Mouse (Mus musculus) neural tube, embryonic 14.5 days (tissue): ENCODE results near the gene Slc5a5. TPM values are rescaled to one million over a fixed set of nuclear protein-coding genes. Genes with fewer than 3 reads are reported as not detected.
A peak's percentile ranks its signal among the peaks of the same experiment; 100 is the strongest.

Source experiments
- ATAC-seq: fragments of 200-750 bp; cut with Nextera tagmentation; 2 replicates; pipeline ENCODE4 v1.8.0; 2017; ENCODE audit warnings: low read depth, mild to moderate bottlenecking, moderate TSS enrichment, moderate library complexity
- H3K27ac ChIP-seq: fragments of 300-500 bp; sonication (generic); 2 replicates; pipeline ENCODE4 v1.5.1; 2014; ENCODE audit warnings: low read depth, mild to moderate bottlenecking, control low read depth, low read length, moderate library complexity, mixed read lengths
- H3K27me3 ChIP-seq: fragments of 300-500 bp; sonication (generic); 2 replicates; pipeline ENCODE4 v1.6.1; 2014; ENCODE audit warnings: low read length; ENCODE audit not compliant: control insufficient read depth, insufficient read depth
- H3K36me3 ChIP-seq: fragments of 300-500 bp; sonication (generic); 2 replicates; pipeline ENCODE4 v1.6.1; 2014; ENCODE audit warnings: low read length, mixed read lengths; ENCODE audit not compliant: control insufficient read depth, insufficient read depth
- H3K4me1 ChIP-seq: fragments of 300-500 bp; sonication (generic); 2 replicates; pipeline ENCODE4 v1.6.1; 2014; ENCODE audit warnings: low read length; ENCODE audit not compliant: control insufficient read depth, insufficient read depth
- H3K4me2 ChIP-seq: fragments of 300-500 bp; sonication (generic); 2 replicates; pipeline ENCODE4 v1.6.1; 2014; ENCODE audit warnings: mild to moderate bottlenecking, low read depth, low read length, control low read depth
- H3K4me3 ChIP-seq: fragments of 300-500 bp; sonication (generic); 2 replicates; pipeline ENCODE4 v1.5.1; 2014; ENCODE audit warnings: low read depth, low read length, control low read depth, mixed read lengths
- H3K9ac ChIP-seq: fragments of 300-500 bp; sonication (generic); replicated peaks from 2 replicates; pipeline ENCODE4 v1.6.1; 2014; ENCODE audit warnings: low read depth, mild to moderate bottlenecking, control low read depth, low read length, mixed read lengths
- H3K9me3 ChIP-seq: fragments of 300-500 bp; sonication (generic); 2 replicates; pipeline ENCODE4 v1.6.1; 2016; ENCODE audit warnings: low read length; ENCODE audit not compliant: control insufficient read depth
- WGBS: fragments of 180-500 bp; shearing (Covaris S2); extraction: QIAGEN DNeasy Blood & Tissue Kit; methylation state at CpG from one replicate; pipeline ENCODE4 v1.1.7; 2014; 5-methylcytosine and 5-hydroxymethylcytosine counted together
- polyA plus RNA-seq: library from polyadenylated mRNA; unstranded; fragments of >200 nt; fragmentation: Nextera tagmentation; extraction: Ambion mirVana; gene quantifications from 2 replicates; pipeline ENCODE4 v1.2.1, GENCODE M21; 2014

The Slc5a5 gene
- polyA plus RNA-seq, 1 experiment from 2014 or later = 2.6 TPM

DNA sequence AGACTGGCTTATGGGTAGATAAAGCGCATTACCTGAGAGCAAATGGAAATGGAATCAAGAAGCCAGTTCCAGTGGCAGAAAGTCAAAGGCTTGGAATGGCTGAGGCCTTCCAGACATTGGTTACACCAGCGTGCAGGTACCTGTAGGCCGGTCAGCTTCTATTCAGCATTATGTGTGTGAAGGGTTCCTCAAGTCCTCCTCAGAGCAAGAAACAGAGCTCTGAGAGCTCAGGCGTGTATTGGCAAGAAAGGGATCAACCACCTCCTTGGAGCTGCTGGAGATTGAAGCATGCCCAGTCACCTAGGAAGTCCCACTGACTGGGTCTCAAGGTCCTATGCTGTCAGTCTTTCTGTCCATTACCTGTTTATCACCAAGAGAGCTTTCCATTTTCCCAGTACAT is 33.2 kb upstream of the Slc5a5 start:
- Histone ChIP-seq H3K36me3 (no peaks in the 10 kb centered on the region; the same call in 1 of the 2 replicates), H3K27ac (no peak overlapping the region), H3K27me3 (no peaks in the 10 kb centered on the region), H3K4me2 (no peak overlapping the region), H3K9me3 (no peaks in the 10 kb centered on the region), H3K9ac (no peak overlapping the region), H3K4me1 (no peaks in the 10 kb centered on the region), H3K4me3 (no peak overlapping the region)
- no peak for ATAC-seq
- WGBS = 96% methylated on average over 4 of the region's 4 CpGs

GRCm38 (mm10) chr8:70924151-70924550 is 31.6 kb upstream of the Slc5a5 start:
- Histone ChIP-seq H3K9me3 (no peaks in the 10 kb centered on the region), H3K27ac (no peak overlapping the region), H3K4me3 (no peak overlapping the region), H3K9ac (no peak overlapping the region), H3K27me3 (no peaks in the 10 kb centered on the region), H3K36me3 (no peaks in the 10 kb centered on the region), H3K4me1 (no peaks in the 10 kb centered on the region), H3K4me2 (no peak overlapping the region)
- WGBS = 89% methylated on average over 4 of the region's 4 CpGs
- ATAC-seq = no peak

GRCm38 (mm10) chr8:70920049-70920922 is 27.7 kb upstream of the Slc5a5 start:
- WGBS = 92% methylated on average over 9 of the region's 9 CpGs
- Histone ChIP-seq H3K4me3 (no peak overlapping the region), H3K27me3 (no peaks in the 10 kb centered on the region), H3K4me1 (no peaks in the 10 kb centered on the region), H3K27ac (no peak overlapping the region), H3K4me2 (no peak overlapping the region), H3K9me3 (no peaks in the 10 kb centered on the region), H3K9ac (no peak overlapping the region), H3K36me3 (peaks cover 26% of the 10 kb centered on the region)
- no peak for ATAC-seq

GRCm38 (mm10) chr8:70914704-70915103 is 22.1 kb upstream of the Slc5a5 start:
- Histone ChIP-seq H3K4me3 (no peak overlapping the region), H3K27ac (no peak overlapping the region), H3K27me3 (no peaks in the 10 kb centered on the region), H3K9me3 (no peaks in the 10 kb centered on the region), H3K4me1 (no peaks in the 10 kb centered on the region), H3K36me3 (peaks cover 51% of the 10 kb centered on the region), H3K4me2 (no peak overlapping the region), H3K9ac (no peak overlapping the region)
- WGBS = 93% methylated on average over 17 of the region's 17 CpGs
- no peak for ATAC-seq

- H3K4me2 ChIP-seq = no peak overlapping the region
- 95% methylated on average over 26 of the region's 26 CpGs for WGBS
- no peaks in the 10 kb centered on the region for H3K27me3 ChIP-seq
- H3K4me3 ChIP-seq = no peak overlapping the region
- H3K9ac ChIP-seq = no peak overlapping the region
- no peaks in the 10 kb centered on the region for H3K4me1 ChIP-seq
- H3K36me3 ChIP-seq = peaks cover 51% of the 10 kb centered on the region
- no peak overlapping the region for H3K27ac ChIP-seq
- H3K9me3 ChIP-seq = no peaks in the 10 kb centered on the region
- ATAC-seq = no peak
Observed at GRCm38 (mm10) chr8:70913523-70913922, 21.0 kb upstream of the Slc5a5 start.

GRCm38 (mm10) chr8:70912955-70913354 is 20.4 kb upstream of the Slc5a5 start:
- H3K27ac ChIP-seq = no peak overlapping the region
- 94% methylated on average over 30 of the region's 30 CpGs for WGBS
- ATAC-seq = no peak
- H3K9me3 ChIP-seq = no peaks in the 10 kb centered on the region
- no peak overlapping the region for H3K4me2 ChIP-seq
- no peaks in the 10 kb centered on the region for H3K27me3 ChIP-seq
- no peaks in the 10 kb centered on the region for H3K4me1 ChIP-seq
- H3K9ac ChIP-seq = no peak overlapping the region
- peaks cover 49% of the 10 kb centered on the region for H3K36me3 ChIP-seq
- no peak overlapping the region for H3K4me3 ChIP-seq

DNA sequence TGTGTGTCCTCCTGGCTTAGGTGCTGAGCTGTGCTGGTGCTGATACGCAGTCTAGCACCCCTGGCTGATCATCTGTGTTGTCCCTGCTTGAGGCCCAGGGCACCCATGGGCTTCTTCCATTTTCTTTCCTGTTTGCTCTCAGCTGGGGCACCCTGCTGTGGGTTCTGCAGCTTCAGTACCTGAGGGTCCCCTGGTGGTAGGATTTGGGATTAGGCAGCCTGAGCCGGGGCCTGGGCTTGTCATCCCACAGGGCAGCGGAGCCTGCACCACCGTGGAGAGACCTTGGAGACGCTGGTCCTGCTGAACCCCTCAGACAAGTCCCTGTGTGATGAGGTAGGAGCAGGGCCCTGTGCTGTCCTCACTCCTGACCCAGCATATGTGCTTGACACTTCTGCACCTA is 19.0 kb upstream of the Slc5a5 start:
- Histone ChIP-seq H3K4me2 (no peak overlapping the region), H3K36me3 (peaks cover 37% of the 10 kb centered on the region), H3K27me3 (no peaks in the 10 kb centered on the region), H3K9ac (no peak overlapping the region), H3K9me3 (no peaks in the 10 kb centered on the region), H3K4me1 (peaks cover 6% of the 10 kb centered on the region), H3K27ac (no peak overlapping the region), H3K4me3 (no peak overlapping the region)
- ATAC-seq = no peak
- 86% methylated on average over 5 of the region's 5 CpGs for WGBS

- H3K4me1 ChIP-seq = peaks cover 7% of the 10 kb centered on the region
- 93% methylated on average over 2 of the region's 2 CpGs for WGBS
- ATAC-seq = no peak
- H3K4me3 ChIP-seq = no peak overlapping the region
- H3K9me3 ChIP-seq = no peaks in the 10 kb centered on the region
- no peak overlapping the region for H3K4me2 ChIP-seq
- H3K36me3 ChIP-seq = peaks cover 8% of the 10 kb centered on the region; the same call in 1 of the 2 replicates
- no peak overlapping the region for H3K27ac ChIP-seq
- no peaks in the 10 kb centered on the region for H3K27me3 ChIP-seq
- no peak overlapping the region for H3K9ac ChIP-seq
Observed at GRCm38 (mm10) chr8:70907518-70907917, 15.0 kb upstream of the Slc5a5 start.

DNA sequence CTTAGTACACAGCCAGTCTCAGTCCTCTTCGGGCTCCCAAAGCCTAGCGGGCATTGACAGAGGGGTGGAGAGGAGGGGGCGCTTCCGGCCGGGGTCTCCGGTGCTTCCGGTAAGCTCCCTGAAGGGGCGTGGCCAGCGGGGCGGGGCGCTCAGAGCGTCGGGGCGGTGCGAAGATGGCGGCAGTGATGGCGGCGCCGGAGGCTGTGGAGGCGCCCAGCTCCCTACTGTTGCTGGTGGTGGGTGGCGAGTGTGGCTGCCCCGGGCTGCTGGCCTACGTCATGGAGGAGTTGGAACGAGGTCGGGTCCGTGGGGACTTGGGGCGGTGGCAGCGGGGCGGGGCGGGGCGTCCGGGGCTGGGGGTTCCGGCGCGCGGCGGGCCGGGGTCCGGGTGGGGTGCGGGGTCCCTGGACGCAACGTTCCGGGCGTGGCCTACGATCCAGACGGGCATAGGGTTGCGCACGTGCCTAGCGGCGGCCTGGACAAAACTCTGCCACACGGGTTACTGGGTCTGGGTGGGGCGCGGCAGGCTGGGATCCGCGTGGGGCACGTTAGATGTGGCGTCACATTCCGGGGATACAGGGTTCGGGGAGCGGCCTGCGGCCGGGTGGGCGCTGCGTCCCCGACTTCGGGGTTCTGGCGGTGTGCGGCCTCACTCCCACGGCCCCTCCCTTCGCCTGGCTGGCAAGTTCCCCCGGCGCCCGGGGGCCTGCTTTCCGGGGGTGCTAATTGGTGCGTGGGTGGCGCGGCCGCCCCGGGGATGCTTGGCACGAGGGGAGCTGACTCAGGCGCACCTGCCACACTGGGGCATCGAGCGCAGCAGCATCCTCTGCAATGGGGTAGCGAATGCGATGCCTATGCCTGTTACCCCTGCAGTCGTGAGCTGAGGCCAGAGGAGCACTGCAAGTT is 13.5 kb upstream of the Slc5a5 start, which contains the start of gene Map1s:
Map1s (plus strand) TSS at position 102 of the 906 bp plus-strand sequence.
- H3K27me3 ChIP-seq = no peaks in the 10 kb centered on the region
- H3K9ac ChIP-seq = peak within 1 kb of the TSS; percentile 90
- H3K27ac ChIP-seq = peak within 1 kb of the TSS; percentile 92
- 0 out of 2 replicates have a peak, but pooled peaks cover 3% of the 10 kb centered on the region for H3K36me3 ChIP-seq
- H3K4me2 ChIP-seq = peak within 1 kb of the TSS; percentile 92
- WGBS = under 1% methylated on average over 63 of the region's 86 CpGs
- no peaks in the 10 kb centered on the region for H3K9me3 ChIP-seq
- H3K4me1 ChIP-seq = peaks cover 7% of the 10 kb centered on the region
- ATAC-seq = peak; percentile 95
- H3K4me3 ChIP-seq = peak within 1 kb of the TSS; percentile 86
